Mouse (Mus musculus): Measurements from ENCODE around the gene Adora1. TPM values are rescaled to one million over a fixed set of nuclear protein-coding genes. Genes with fewer than 3 reads are reported as not detected.
A peak's percentile ranks its signal among the peaks of the same experiment; 100 is the strongest.

Gene Adora1
- polyA plus RNA-seq, 1 experiment from 2014 or later: 3.3 TPM

DNA sequence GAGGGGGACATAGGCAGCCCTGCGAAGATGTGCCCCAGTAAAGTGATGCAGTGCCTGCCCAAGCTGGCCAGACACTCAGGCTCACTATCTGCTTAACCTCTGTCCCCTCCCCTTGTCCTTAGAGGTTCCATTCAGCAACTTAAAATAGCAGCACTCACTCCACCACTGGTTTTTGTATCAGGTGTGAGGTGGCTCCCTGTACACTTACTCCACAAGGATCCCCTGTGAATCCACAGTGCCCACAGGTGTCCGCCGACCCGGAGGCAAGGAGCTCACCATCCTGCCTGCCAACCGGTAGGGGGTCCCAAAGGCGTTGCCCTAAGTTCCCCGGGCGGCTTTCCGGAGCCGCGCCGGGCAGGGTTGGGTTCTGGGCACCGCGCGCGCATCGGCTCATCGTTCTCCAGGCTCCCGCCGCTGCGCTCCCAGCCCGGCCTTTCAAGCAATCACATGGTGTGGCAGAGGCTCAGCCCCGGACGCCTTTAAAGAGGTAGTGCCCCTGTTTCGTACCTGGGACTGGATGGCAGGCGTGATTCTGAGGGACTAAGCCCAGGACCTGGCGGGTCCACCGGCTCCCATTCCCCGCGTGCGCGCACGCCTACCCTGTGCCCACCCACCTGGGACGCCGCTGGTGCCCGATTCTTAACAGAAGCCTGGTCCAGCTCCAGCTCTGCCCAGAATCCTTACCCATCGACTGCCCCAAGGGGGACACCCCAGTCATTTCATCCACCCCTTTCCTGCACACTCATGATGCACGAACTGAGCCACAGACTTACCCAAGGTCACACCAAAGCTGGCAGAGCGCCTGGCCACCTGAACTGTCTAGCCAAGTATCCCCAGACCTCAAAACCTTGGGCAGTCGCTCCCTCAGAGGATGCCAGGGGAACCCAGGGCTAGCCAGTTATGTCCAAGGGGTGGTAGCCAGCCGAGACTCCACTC is 508 bp downstream of the Adora1 start:
- no peaks in the 10 kb centered on the region for H3K9me3 ChIP-seq (replicated peaks)
- no peaks in the 10 kb centered on the region for H3K36me3 ChIP-seq (ENCODE audit: poor library complexity, severe bottlenecking)
- 1% methylated on average over 41 of the region's 41 CpGs for WGBS
- peak; percentile 44 for ATAC-seq
- H3K27ac ChIP-seq: no peak overlapping the region
- H3K27me3 ChIP-seq: peaks cover 55% of the 10 kb centered on the region
- peak overlapping the region; percentile 58 for H3K9ac ChIP-seq
- H3K4me2 ChIP-seq: peak overlapping the region; percentile 78
- peak overlapping the region; percentile 44 for H3K4me3 ChIP-seq
- H3K4me1 ChIP-seq: peaks cover 35% of the 10 kb centered on the region

DNA sequence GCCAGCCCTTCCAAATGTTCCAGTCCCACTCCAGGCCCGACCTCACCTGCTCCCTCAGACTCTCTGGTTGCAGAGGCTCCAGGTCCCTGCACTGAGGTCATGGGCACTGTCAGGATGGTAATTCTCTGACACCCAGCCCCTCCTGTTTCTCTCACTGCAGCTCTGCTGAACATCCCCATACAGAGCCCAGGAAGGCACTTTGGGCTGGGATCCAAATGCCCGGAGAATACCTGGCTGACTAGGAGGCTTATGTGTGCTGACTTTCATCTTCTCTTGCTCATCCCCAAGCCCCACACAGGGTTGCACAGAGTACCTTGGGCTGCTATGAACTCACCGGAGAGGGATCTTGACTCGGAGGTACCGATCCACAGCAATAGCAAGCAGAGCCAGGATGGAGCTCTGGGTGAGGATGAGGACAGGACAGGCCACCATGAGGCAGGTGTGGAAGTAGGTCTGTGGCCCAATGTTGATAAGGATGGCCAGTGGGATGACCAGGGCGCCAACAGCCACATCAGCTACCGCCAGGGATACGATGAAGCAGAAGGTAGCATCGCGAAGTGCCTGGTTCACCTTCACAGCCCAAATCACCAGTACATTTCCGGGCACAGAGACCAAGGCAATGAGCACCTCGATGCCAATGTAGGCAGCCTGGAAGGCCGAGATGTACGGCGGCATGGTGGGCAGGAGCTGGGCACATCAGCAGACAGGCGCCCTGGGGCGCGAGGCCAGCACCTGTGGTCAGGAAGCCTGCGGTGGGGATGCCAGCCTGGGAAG is 1.4 kb downstream of the Adora1 start:
- peaks cover 53% of the 10 kb centered on the region for H3K27me3 ChIP-seq
- H3K9ac ChIP-seq: peak overlapping the region; percentile 58
- H3K4me1 ChIP-seq: peaks cover 35% of the 10 kb centered on the region
- no peaks in the 10 kb centered on the region for H3K36me3 ChIP-seq (ENCODE audit: poor library complexity, severe bottlenecking)
- ATAC-seq: no peak
- peak overlapping the region; percentile 44 for H3K4me3 ChIP-seq
- H3K9me3 ChIP-seq (replicated peaks): no peaks in the 10 kb centered on the region
- 44% methylated on average over 19 of the region's 19 CpGs for WGBS
- peak overlapping the region; percentile 78 for H3K4me2 ChIP-seq
- H3K27ac ChIP-seq: no peak overlapping the region

- ATAC-seq: no peak
- Histone ChIP-seq H3K36me3 (ENCODE audit: poor library complexity, severe bottlenecking) (no peaks in the 10 kb centered on the region), H3K9ac (no peak overlapping the region), H3K27ac (no peak overlapping the region), H3K4me2 (peak overlapping the region; percentile 78), H3K4me1 (peaks cover 35% of the 10 kb centered on the region), H3K9me3 (replicated peaks) (no peaks in the 10 kb centered on the region), H3K27me3 (peaks cover 50% of the 10 kb centered on the region), H3K4me3 (no peak overlapping the region)
- WGBS: 43% methylated on average over 12 of the region's 12 CpGs
Observed at GRCm38 (mm10) chr1:134232778-134233531, 2.3 kb downstream of the Adora1 start.

GRCm38 (mm10) chr1:134232326-134232725 is 2.9 kb downstream of the Adora1 start:
- H3K9ac ChIP-seq: no peak overlapping the region
- no peaks in the 10 kb centered on the region for H3K36me3 ChIP-seq (ENCODE audit: poor library complexity, severe bottlenecking)
- H3K27me3 ChIP-seq: peaks cover 44% of the 10 kb centered on the region
- H3K4me3 ChIP-seq: no peak overlapping the region
- H3K9me3 ChIP-seq (replicated peaks): no peaks in the 10 kb centered on the region
- H3K4me2 ChIP-seq: peak overlapping the region; percentile 78; the same call in 1 of the 2 replicates
- H3K27ac ChIP-seq: no peak overlapping the region
- no peak for ATAC-seq
- WGBS: 73% methylated on average over 8 of the region's 8 CpGs
- H3K4me1 ChIP-seq: peaks cover 35% of the 10 kb centered on the region

DNA sequence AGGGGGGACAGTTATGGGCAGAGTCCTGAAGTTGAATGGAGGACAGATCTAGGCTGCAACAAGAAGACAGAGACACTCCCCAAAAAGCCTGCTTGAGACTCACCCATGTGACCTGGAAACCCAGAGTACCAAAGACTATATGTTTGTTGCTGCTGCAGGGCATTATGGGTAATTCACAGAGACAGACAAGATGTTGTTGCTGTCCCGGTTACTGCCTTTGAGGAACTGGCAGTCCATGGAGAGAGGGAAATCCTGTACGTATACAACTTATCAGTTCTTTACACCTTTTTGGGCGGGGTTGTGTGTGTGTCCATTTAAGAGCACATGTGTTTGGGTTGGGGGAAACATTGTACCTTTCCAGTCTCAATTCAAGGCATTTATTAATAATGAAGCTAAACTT is 3.5 kb downstream of the Adora1 start:
- peaks cover 37% of the 10 kb centered on the region for H3K27me3 ChIP-seq
- no peaks in the 10 kb centered on the region for H3K36me3 ChIP-seq (ENCODE audit: poor library complexity, severe bottlenecking)
- no peaks in the 10 kb centered on the region for H3K9me3 ChIP-seq (replicated peaks)
- no peak overlapping the region for H3K9ac ChIP-seq
- 78% methylated on average over 3 of the region's 3 CpGs for WGBS
- ATAC-seq: no peak
- no peak overlapping the region for H3K4me2 ChIP-seq
- H3K27ac ChIP-seq: no peak overlapping the region
- H3K4me1 ChIP-seq: peaks cover 35% of the 10 kb centered on the region
- H3K4me3 ChIP-seq: no peak overlapping the region

- Histone ChIP-seq H3K27me3 (peaks cover 33% of the 10 kb centered on the region), H3K4me2 (no peak overlapping the region), H3K36me3 (ENCODE audit: poor library complexity, severe bottlenecking) (no peaks in the 10 kb centered on the region), H3K4me3 (no peak overlapping the region), H3K27ac (no peak overlapping the region), H3K9me3 (replicated peaks) (no peaks in the 10 kb centered on the region), H3K4me1 (peaks cover 35% of the 10 kb centered on the region), H3K9ac (no peak overlapping the region)
- ATAC-seq: no peak
- 77% methylated on average over 3 of the region's 3 CpGs for WGBS
Observed at GRCm38 (mm10) chr1:134231270-134231669, 4.0 kb downstream of the Adora1 start.

- WGBS: 87% methylated on average over 10 of the region's 10 CpGs
- no peak overlapping the region for H3K27ac ChIP-seq
- no peak for ATAC-seq
- peaks cover 28% of the 10 kb centered on the region for H3K27me3 ChIP-seq
- no peak overlapping the region for H3K4me3 ChIP-seq
- H3K9ac ChIP-seq: no peak overlapping the region
- no peaks in the 10 kb centered on the region for H3K9me3 ChIP-seq (replicated peaks)
- H3K4me2 ChIP-seq: no peak overlapping the region
- no peaks in the 10 kb centered on the region for H3K36me3 ChIP-seq (ENCODE audit: poor library complexity, severe bottlenecking)
- H3K4me1 ChIP-seq: peaks cover 35% of the 10 kb centered on the region
Observed at GRCm38 (mm10) chr1:134230638-134231228, 4.5 kb downstream of the Adora1 start.

- peaks cover 28% of the 10 kb centered on the region for H3K4me1 ChIP-seq
- no peak overlapping the region for H3K27ac ChIP-seq
- H3K4me2 ChIP-seq: no peak overlapping the region
- H3K36me3 ChIP-seq (ENCODE audit: poor library complexity, severe bottlenecking): no peaks in the 10 kb centered on the region
- no peak overlapping the region for H3K9ac ChIP-seq
- no peak overlapping the region for H3K4me3 ChIP-seq
- no peaks in the 10 kb centered on the region for H3K9me3 ChIP-seq (replicated peaks)
- 70% methylated on average over 5 of the region's 5 CpGs for WGBS
- no peak for ATAC-seq
- peaks cover 20% of the 10 kb centered on the region for H3K27me3 ChIP-seq
Observed at GRCm38 (mm10) chr1:134229806-134230575, 5.2 kb downstream of the Adora1 start.

GRCm38 (mm10) chr1:134226739-134227138 is 8.5 kb downstream of the Adora1 start:
- Histone ChIP-seq H3K27ac (no peak overlapping the region), H3K4me1 (no peaks in the 10 kb centered on the region), H3K36me3 (ENCODE audit: poor library complexity, severe bottlenecking) (no peaks in the 10 kb centered on the region), H3K9me3 (replicated peaks) (no peaks in the 10 kb centered on the region), H3K27me3 (peaks cover 3% of the 10 kb centered on the region; the same call in 1 of the 2 replicates), H3K4me3 (no peak overlapping the region), H3K4me2 (no peak overlapping the region), H3K9ac (no peak overlapping the region)
- WGBS: 82% methylated on average over 8 of the region's 8 CpGs
- ATAC-seq: no peak

DNA sequence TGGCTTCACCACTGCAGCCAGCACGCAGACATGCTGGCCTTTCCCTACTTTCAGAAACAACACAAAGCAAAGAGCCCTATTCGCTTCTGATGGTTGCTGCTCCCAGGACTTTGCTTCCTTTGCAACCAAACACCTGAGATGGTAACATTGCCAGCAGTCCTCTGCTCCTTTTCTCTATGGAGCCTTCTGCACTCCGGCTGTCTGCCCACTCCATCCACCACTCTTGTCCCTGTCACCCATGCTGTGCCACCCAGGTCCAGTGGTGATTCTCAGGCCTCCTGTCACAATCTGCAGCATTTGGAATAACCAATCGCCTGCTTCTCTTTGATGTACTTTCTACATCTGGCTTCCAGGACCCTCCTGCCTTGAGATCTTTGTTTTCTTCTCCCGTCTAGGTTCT is 9.9 kb downstream of the Adora1 start:
- 88% methylated on average over 5 of the region's 5 CpGs for WGBS
- Histone ChIP-seq H3K4me3 (no peak overlapping the region), H3K9me3 (replicated peaks) (no peaks in the 10 kb centered on the region), H3K36me3 (ENCODE audit: poor library complexity, severe bottlenecking) (no peaks in the 10 kb centered on the region), H3K27me3 (0 out of 2 replicates have a peak, but pooled peaks cover 3% of the 10 kb centered on the region), H3K9ac (no peak overlapping the region), H3K4me2 (no peak overlapping the region), H3K27ac (no peak overlapping the region), H3K4me1 (no peaks in the 10 kb centered on the region)
- ATAC-seq: no peak
